Mouse (Mus musculus) thymus, postnatal 4 days (tissue): ENCODE results near the gene Gm10320.

Experiments
- DNase-seq: peaks from one replicate; pipeline ENCODE4 v3.0.0; 2021

Gene Gm10320

DNA sequence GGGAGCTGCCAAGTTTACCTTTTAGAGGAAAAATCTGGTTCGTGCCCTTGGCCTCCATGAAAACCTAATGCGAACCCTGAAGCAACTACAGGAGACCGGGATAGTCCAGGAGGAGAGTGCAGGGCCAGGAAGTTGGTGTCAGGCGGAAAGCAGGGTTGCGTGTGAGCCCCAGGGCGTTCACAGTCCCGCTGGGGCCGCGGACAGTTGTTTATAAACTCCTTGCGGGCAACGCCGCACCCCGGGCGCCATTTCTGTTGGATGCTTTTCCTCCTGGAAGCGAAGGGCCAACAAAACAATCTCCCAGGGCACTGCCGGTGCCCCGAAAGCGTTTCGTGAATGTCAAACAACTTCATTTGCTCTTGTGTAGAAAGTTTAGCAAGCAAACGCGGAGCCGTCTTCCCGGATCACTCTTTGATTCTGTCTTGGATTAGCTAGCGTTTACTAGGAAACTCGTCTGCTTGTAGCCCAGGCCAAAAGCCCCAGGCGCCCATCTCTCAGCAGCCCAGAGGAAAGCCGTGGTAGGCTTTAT lies 11.1 kb upstream of the Gm10320 start:
- DNase-seq = no peak

DNA sequence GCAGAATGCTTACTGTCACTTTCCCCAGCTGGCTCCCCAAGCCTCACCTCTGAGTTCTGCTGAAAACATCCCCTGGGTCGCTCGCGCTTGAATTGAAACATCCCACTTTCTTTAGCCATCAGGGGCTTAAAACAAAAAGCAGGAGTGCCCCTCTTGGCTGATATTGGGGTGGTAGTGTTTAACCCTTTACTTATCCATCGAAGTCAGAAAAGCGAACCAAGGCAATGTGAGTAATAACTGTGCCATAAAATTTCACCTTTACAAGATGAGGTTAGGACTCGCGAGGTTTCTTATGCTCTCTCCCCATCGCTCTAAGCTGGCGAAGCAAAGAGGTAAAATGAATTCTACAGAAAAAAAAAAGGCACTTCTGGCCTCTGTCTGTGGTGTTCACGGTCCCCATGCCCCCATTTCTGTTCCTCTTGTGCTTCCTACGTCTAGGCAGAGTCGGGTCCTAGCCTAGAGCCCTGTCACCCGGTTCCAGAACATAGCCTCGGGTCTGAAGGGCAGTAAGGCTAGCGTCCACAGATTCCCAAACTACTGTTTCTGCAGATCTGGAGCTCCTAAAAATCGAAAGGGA lies 10.5 kb upstream of the Gm10320 start:
- no peak for DNase-seq

DNA sequence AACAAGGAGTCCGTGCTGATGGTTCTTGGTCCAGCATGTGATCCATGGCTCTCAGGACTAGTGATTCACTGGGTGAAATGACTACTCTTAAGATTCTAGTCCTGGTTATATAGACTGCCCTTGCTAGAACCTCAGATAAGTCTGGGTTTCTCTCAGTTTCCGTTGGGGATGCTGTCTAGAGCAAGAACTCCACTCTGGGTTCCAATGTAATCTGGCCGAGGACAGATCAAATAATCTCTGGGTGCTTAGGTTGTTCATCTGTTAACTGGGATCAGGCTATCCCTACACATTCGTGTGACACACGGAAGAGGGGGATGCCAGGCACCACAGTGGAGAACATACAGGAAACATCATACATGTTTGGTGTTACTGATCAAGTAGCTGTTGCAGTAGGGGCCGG lies 9.5 kb upstream of the Gm10320 start:
- DNase-seq = no peak

DNA sequence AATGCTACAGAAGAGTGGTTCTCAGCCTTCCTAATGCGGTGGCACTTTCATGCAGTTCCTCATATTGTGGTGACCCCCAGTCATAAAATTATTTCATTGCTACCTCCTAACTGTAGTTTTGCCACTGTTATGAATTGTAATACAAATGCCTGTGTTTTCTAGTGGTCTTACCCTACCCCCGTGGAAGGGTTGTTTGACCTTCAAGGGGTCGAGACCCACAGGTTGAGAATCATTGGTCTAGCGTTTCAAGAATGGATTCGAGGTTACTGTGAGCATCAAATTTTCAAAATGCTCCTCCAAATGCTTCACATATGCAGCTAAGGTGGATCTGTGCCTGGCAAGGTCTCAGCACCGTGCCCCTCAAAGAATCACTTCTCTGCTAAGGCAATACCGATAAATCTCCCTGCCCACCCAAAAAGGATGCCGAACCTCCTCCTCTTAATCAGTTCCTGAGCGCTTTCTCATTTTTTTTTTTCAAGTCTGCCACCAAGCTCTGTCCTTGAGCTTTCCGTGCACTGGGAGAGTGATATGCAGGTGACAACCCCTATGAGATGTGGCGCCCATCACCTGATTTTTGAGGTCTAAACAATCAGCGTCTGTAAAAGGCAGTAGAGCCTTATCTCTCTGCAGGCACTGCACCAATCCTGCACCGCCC lies 8.8 kb upstream of the Gm10320 start:
- DNase-seq = no peak

DNA sequence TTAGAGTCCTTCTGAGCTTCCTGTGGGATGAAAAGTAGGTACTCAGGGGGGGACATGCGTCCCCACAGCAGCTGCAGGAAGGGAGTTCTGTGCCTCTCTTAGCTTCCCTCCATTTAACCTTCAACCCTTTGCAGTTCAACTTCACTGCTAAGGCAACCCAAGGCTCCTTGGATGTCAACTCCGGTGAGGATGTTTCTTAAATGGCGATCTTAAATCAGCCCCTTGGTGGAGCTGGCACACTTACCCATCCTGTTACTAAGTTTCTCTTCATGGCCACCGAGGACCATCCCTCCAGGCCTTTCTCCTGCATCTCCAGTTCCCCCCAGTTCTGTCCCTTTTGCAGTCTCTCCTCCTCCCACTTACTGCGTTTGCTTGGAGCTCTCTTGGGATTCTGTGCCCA lies 6.8 kb upstream of the Gm10320 start:
- no peak for DNase-seq

DNA sequence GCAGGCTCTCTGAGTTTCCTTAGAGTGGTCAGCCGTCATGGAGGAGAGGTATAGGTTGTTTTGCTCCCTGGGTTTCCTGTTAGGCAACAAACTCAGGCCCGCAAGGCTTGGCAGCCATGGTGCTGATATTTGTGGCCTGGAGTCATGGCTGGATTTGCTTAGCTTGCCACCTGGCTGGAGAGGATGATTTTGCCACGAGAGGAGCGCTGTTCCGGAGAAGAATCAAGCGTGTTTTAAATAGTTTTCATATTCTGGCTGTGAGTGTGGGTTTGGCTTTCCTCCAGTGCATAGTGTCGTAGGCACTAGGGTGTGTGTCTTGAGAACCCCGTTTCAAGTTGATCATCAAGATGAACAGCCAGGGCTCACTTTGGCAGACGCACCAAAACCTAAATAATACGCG lies 6.3 kb upstream of the Gm10320 start:
- no peak for DNase-seq

DNA sequence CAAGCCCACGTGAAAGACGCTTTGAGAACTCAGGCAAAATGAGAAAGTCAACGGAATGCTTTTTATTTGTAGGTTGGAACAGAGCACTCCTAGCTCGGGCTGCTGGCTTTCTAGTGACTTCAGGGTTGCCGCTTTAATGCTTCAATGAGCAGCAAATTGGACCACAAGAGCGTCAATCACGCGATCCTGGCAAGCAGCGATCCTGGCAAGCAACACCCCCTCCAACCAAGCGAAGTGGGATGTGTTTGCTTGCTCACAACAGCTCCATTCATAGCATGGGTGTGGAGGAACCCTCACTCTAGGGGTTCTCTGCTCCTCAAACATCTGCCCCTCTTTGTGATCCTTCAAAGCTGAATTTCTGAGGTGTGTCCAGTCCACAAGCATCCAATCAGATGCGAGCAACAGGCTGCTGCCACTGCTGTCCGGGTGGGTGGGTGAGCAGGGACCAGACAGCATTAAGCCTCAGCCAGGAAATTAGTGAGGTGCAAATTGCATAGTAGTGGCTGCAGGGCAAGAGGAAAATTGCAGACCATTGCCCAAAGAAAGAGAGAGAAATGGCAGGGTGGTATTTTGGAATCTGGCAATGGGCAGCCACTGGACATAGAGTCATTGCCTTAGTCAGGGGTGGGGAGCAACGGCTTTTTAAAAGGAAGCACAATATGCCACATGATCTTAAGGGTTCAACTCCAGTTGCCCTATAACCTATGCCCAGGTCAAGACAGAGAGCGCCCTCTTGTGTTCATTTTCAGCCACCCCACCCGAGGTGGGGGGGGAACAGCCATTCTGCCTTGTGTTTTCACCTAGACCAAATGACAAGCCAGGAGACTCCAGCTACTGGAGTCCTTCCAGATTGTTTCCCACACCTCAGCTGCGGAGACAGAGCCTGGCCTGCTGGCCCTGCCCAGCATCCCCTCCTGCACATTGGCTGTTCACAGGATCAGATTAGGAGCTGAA lies 5.4 kb upstream of the Gm10320 start:
- DNase-seq = peak; percentile 32

DNA sequence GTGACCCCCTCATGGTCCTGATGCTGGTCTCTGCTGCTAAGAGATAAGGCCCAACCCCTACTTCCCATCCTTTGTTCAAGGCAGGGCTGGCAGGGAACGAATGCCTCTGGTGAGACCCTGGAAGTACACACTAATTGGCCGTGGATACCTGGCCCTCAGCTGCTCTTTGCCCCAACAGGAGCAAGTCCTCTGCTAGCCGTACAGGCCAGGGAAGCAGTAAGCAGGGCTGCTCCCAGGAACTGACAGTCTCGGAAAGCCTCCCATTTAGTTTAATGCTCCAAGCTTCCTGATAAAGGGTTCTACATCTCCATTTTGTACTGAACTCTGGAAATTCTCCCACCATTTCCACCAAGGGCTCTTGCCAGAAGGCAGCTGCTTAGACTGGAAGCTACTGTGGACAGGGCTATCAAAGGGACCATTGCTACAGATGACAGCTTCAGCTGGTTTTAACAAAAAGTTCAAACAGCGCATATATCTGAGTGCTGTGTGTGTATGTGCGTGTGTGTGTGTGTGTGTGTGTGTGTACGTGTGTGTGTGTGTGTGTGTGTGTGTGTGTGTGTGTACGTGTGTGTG lies 2.8 kb upstream of the Gm10320 start:
- no peak for DNase-seq

DNA sequence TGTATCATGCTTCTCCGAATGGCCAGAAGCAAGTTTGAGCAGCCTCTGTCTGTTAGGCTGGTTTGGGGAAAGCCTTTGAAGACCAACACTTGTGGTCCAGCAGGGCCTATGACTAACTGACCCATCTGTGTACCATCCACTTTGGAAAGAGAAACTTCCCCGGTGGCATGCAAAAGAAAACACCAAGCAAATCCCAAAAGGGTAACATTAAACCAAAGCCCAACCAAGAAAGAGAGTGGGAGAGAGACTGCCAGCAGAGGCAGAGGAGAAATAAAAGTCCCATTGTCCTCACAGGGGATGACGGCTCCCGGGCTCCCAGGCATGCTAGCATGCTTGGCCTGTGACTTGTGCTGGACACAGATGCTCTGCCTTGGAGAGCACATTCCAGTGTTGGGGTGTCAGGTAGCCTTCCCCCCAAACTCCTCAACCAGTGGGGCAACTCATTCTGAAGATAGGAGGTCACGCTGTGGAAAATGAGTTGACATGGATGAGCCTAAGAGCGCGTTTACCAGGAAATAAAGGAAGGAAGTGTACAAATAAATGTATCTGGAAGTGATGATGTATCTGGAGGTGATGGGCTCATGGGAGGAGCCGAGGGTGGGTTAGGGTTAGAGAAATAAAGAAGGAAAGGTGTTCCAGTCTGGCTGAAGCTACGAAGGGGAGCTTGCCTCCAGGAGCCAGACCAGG lies 911 bp upstream of the Gm10320 start:
- no peak for DNase-seq

DNA sequence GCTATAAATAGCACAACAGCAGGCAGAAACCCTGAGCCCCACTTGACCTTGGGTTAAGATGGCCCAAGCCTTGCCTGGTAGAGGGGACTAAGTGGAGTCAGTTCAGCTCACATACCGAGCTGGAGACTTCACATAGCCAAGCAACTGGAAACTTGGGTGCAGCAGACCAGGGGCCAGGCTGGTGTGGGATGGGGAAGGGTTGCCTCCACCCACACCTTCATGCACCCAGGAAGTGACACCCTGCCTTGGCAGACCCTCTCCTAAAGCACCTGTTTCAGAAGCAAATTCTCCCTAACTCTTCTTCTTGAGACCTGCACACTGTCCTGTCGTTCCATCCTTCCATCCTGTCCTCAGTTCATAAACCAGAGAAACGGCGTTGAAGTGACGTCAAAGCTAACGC lies 5.1 kb downstream of the Gm10320 start:
- DNase-seq = no peak

DNA sequence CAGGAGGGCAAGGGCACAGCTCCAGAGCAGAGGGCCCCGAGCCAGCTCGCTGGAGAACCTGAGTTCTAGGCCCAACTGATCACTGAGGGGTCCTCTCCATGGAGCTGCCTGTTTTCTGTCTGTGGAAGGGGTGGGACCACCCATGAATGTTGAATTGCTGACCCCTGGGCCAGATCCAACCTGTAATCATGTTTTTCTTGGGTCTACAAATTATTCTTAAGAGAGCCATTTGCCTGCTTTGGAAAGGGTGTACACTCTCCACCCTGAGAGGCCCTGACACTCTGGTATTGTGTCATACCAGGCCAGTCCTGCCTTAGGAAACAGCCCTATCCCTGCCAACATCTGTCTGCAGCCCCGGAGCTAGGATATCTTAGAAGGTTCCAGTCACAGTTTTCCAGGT lies 5.6 kb downstream of the Gm10320 start:
- DNase-seq = no peak

DNA sequence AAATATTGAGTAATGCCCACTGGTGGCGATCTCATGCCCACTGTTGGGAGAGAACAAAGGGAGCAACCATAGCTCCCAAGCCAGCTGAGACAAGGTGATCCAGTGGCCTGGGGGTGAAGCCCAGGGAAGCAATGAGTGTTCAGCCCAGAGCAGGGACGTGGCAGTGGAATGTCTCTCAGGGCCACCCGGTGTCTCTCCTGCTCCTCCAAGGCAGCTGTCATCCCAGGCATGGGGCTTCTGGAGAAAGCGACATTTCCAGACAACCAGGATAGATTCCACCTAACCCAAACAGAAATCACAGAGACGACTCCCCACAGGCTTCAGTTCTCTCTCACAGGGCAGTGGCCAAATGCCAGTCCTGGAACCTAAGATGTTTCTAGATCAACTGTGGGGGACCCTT lies 6.4 kb downstream of the Gm10320 start:
- DNase-seq = no peak

DNA sequence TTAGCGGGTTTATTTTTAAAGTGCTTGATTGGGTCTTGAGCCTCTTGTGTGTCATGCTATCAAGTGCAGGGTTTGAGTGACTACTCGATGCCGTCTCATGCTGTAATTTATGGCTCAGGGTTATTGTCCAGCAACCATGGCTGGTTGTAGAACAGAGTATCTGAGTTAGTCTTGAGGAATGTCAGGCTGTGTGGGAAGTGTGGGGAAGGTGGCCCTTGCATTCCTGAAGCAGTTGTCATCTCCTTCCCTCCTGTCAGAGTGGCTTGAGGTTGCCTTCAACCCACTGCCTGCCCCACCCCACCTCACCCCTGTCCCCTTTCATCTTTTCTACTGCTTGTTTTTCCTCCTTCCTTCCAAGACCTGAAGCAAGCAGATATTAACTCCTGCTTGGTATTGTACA lies 13.8 kb downstream of the Gm10320 start:
- DNase-seq = no peak

DNA sequence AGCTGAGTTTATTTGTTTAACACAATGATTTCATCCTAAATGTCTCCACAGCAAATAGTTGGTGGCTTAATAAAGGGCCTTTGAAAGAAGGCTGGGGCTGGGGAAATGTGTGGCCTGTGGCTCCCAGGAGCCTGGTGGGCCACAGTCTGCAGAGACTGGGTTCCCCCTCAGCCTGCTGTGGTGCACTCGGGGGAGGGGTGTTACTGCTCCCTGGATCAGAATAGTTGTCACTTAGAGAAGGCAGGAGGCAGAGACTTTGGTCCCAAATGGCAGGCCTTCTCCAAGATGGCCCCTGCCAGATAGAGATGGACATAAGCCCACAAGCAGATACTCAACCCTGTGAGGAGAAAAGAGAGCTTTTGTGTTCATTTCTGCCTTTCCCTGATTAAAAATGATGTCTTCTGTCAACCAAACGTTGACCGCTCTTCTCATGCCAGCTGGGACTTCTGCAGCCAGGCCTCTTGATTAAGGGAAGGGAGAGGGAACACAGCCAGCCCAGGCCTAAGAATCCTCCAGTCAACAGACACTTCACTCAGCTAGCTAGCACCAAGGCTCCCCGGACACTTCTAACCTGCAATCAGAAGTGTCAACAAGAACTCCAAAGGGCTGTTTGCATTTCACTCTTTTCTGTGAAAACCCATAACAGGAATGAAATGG lies 14.8 kb downstream of the Gm10320 start:
- no peak for DNase-seq

DNA sequence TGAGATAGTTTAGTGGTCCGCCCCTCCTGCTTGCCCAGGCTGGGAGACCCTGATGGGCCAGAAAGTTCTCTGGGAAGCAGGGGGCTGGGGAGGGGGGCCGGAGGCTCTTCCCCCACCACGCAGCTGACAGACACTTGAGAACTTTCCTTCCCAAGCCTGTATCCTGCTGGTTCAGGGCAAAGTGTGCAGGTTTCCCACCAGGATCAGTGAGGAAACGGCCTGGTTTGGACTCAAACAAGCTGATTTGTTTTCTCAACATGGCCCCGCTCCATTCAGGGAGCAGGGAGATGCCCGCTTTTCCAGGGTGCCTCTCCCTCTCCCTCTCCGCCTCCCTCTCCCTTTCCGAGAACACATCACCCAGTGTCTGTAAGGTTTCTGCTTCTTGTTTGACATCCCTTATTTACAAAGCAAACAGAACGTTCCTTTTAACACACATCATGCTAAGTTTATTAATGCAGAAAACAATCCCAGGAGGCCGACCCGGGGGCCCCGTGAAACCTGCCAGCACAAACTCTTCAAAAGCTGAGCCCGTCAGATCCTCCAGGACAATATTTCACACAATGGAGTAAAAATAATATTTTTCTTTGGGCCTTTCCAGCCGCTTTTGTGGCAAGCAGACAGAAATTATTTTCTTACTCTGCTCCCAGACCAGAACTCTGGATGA lies 15.5 kb downstream of the Gm10320 start:
- DNase-seq = no peak

DNA sequence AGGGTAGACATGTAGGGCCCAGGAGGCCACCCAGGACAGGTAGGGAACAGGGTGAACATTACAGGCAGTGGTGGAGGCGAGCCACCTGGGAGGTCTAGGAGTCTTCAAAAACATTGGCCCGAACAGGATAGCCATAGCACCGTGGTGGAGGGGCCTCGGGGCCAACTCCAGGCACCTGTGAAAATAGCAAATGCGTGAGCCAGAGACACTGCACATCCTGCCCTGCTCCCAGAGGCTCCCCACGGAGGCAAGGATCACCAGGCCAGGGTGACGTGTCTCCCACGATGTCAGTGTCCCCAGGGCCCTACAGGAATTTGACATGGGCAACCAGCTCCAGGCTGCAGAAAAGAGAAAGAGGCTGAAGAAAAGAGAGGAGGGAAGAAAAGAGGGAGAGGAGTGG lies 16.1 kb downstream of the Gm10320 start:
- no peak for DNase-seq

DNA sequence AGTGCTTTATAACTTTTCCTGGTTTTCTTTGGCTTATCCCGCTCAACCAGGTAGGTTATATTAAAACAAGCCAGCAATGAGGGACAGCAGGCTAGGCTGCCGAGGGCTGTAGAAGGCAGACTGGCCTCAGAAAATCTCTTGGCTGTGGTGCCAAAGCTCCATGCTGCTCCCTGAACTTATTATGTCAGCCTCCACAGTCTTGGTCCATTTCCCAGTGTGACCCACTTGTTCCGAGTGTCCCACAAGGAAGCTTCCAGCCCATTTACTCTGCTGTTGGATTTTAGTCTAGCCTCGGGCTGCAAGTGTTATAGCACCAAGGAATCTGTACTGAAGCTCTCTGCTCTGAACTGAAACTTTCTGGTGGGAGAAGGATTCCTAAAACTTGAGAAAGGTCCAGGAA lies 18.8 kb downstream of the Gm10320 start:
- DNase-seq = no peak

DNA sequence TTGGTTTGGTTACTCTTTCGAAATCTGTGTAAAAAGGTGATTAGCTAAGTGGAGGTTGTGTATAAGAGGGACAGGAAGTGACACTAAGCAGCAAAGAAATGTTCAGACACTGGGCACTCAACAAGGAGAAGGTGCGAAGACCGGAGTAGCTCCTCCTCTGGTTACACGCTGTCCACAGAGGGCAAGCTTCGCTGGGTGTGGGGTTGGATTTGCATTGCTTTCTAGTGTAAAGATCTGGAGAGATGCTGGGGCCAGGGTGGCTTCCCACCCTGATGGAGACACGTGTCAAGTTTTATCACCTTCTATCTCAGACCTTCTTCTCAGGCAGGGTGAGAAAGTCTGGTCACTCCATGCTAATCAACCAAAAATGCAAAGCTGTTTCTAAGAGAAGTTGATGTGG lies 20.0 kb downstream of the Gm10320 start:
- DNase-seq = no peak

DNA sequence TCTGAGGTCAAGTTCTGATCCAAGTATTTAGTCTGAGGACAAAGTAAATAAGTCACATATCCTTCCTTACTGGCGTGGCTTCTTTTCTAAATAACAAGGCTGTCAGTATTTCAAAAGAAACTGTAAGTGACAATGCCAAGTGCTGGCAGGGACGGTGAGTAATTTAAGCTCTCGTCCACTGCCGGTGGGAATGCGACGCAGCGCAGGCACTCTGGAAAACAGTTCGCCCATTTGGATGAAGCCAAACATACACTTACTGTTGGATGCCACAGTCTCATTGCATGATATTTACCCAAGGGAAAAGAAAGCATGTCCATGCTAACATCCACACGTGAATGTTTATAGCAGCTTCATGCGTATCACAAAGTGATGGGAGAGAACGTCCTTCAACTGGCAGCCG lies 21.5 kb downstream of the Gm10320 start:
- DNase-seq = no peak

DNA sequence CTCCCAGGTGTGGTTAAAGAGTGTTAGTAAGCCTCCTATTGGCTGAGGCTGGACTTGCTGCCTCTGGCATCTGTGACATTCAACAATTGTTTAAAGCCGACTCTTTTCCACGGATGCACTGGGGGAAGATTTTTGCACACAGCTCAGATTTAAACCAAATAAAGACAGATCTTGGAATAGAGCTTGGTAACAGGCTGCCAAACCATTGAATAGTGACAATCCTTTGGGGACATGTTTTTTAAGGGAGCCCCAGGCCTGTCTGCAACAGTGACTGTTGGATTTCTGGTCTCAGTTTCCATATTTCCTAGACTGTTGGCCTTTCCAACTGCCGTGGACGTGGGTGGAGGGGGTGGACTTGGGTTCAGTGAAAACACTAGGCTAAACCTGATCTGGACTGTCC lies 21.9 kb downstream of the Gm10320 start:
- no peak for DNase-seq

DNA sequence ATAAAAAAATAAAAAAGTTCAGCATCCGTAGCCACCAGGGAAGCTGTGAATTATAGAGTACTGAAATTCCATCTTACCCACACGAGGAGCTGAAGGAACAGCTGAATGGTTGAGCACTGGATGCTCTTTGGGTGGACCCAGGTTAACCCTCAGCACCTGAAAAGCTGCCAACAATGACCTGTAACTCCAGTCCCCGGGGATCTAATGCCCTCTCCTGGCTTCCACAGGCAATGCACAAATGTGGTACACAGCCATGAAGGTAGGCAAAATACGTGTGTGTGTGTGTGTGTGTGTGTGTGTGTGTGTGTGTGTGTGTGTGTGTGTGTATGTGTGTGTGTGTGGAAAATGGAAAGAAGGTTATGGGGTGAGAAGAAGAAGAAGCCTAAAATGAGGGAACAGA lies 30.3 kb downstream of the Gm10320 start:
- no peak for DNase-seq

DNA sequence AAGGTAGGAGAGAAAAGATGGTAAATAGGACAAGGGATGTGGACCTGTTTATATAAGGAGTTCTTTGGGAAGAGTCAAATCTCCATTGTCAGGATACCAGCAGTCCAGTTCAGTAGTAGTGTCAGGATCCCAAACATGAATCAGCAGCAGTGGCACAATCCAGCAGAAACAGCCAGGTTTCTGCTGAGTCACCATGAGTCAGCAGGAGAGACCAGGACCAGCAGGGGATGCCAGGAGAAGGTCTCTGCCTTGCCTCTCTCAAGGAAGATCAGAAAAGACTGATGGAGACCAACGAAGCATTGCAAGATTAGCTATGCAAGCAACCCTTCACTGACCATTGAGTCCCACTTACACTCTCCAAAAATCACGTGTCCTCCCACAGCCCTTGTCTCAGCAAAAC lies 35.4 kb downstream of the Gm10320 start:
- no peak for DNase-seq
